Mouse (Mus musculus) midbrain, embryonic 10.5 days (tissue): ENCODE measurements around the gene Nat10. TPM values are rescaled to one million over a fixed set of nuclear protein-coding genes. Genes with fewer than 3 reads are reported as not detected.
A peak's percentile ranks its signal among the peaks of the same experiment; 100 is the strongest.

Experiments used
- DNase-seq: peaks from one replicate; pipeline ENCODE4 v3.0.0-alpha.2; 2017; ENCODE audit warnings: low spot score
- H3K27ac ChIP-seq: fragments of 300-500 bp; sonication (generic); replicated peaks from 2 replicates; pipeline ENCODE4 v1.5.1; 2016; ENCODE audit warnings: mild to moderate bottlenecking
- H3K27me3 ChIP-seq: fragments of 300-500 bp; sonication (generic); 2 replicates; pipeline ENCODE4 v1.6.1; 2016; ENCODE audit warnings: low read depth, mild to moderate bottlenecking; ENCODE audit not compliant: poor library complexity, severe bottlenecking
- H3K36me3 ChIP-seq: fragments of 300-500 bp; sonication (generic); 2 replicates; pipeline ENCODE4 v1.6.1; 2016; ENCODE audit warnings: mild to moderate bottlenecking, moderate library complexity
- H3K4me1 ChIP-seq: fragments of 300-500 bp; sonication (generic); 2 replicates; pipeline ENCODE4 v1.6.1; 2016
- H3K4me3 ChIP-seq: fragments of 300-500 bp; sonication (generic); 2 replicates; pipeline ENCODE4 v1.5.1; 2016; ENCODE audit warnings: mild to moderate bottlenecking, moderate library complexity
- H3K9me3 ChIP-seq: fragments of 300-500 bp; sonication (generic); replicated peaks from 2 replicates; pipeline ENCODE4 v1.6.1; 2016; ENCODE audit warnings: mild to moderate bottlenecking
- WGBS: fragments of 180-500 bp; shearing (Covaris S2); methylation state at CpG from one replicate; pipeline ENCODE4 v1.1.7; 2016; 5-methylcytosine and 5-hydroxymethylcytosine counted together
- polyA plus RNA-seq: library from polyadenylated mRNA; unstranded; fragments of >200 nt; fragmentation: Nextera tagmentation; extraction: Ambion mirVana; gene quantifications from 2 replicates; pipeline ENCODE4 v1.2.1, GENCODE M21; 2016

The Nat10 gene
- polyA plus RNA-seq, 1 experiment from 2014 or later = 33.6 TPM

DNA sequence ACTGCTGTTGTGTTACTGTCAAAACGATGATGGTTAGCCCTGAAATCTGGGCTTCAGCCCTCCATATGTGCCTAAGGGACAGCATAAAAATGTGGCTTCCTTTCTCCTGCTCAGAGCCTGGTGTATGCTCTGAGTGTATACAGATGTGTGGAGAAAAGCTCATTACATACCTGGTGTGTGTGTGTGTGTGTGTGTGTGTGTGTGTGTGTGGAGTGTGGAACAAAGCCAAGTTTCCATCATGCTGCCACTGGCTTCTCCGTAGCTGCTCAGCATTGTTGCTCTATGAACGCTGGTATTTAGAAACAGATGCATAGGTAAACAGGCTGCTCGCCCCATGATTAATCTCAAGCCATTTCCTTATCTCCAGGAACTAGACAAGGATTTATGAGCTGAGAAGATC is 57.2 kb downstream of the Nat10 start:
- Histone ChIP-seq H3K4me1 (peaks cover 6% of the 10 kb centered on the region; the same call in 1 of the 2 replicates), H3K9me3 (no peaks in the 10 kb centered on the region), H3K27me3 (no peaks in the 10 kb centered on the region), H3K27ac (no peak overlapping the region), H3K4me3 (no peak overlapping the region), H3K36me3 (peaks cover 75% of the 10 kb centered on the region)
- WGBS = 87% methylated on average over 4 of the region's 4 CpGs
- no peak for DNase-seq

DNA sequence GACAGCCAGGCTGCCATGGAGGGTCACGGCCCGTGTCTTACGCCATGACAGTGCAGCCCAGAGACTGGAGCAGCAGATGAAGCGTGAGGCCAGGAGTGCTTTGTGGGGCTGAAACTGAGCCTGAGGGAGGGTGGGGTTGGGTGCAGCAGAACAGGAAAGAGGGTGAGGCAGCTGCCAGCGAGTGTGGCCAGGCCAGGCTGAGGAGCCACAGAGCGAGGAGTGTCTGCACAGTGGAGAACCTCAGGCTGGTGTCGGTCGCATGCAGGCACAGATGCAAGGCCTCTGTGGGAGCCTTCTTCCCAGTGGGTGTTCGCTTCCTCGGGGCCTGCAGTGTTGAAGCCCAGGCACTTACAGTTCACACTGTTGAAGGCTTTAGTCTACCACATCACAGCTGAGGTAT is 57.7 kb downstream of the Nat10 start:
- Histone ChIP-seq H3K4me3 (no peak overlapping the region), H3K9me3 (no peaks in the 10 kb centered on the region), H3K27me3 (no peaks in the 10 kb centered on the region), H3K27ac (no peak overlapping the region), H3K36me3 (peaks cover 69% of the 10 kb centered on the region), H3K4me1 (peaks cover 6% of the 10 kb centered on the region; the same call in 1 of the 2 replicates)
- no peak for DNase-seq
- WGBS = 79% methylated on average over 10 of the region's 10 CpGs

DNA sequence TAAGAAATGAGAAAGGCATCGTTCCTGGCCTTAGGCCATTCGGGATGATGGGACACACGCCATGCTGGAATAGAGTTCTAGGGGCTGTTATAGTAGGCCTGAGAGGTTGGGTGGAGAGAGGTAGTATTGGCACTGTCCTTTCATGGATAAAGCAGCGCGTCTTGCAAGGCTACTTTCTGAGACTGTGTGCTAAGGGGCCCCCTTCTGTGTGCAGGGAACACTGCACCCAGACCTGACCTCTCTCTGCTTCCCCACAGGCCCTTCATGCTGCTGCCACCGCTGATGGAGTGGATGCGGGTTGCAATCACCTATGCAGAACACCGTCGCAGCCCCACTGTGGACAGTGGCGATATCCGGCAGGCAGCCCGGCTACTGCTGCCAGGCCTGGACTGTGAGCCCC is 60.6 kb downstream of the Nat10 start:
- DNase-seq = peak; percentile 25
- Histone ChIP-seq H3K4me1 (no peaks in the 10 kb centered on the region), H3K4me3 (no peak overlapping the region), H3K9me3 (no peaks in the 10 kb centered on the region), H3K27ac (no peak overlapping the region), H3K27me3 (no peaks in the 10 kb centered on the region), H3K36me3 (peaks cover 43% of the 10 kb centered on the region)
- 85% methylated on average over 12 of the region's 12 CpGs for WGBS

DNA sequence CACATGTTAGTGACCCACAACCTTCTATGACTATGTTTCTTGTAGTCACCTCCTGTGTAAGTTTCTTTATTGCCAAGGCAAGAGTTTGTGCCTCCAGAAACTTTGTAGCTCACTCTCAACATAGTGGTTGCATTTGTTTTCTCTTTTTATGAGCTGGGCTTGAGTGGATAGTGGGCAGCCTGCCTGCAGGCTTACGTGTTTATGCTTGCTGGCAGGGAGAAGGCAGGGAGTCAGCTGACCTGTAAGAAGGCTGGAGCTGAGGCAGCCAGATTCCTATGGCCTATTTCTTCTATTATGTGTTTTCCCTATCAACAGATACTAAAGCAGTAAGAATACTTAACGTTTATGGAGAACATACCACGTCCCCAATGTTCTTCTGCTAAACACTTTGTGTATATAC is 64.9 kb downstream of the Nat10 start:
- 81% methylated on average over 3 of the region's 3 CpGs for WGBS
- peaks cover 2% of the 10 kb centered on the region; the same call in 1 of the 2 replicates for H3K4me1 ChIP-seq
- no peak overlapping the region for H3K27ac ChIP-seq
- H3K9me3 ChIP-seq = no peaks in the 10 kb centered on the region
- no peak overlapping the region for H3K4me3 ChIP-seq
- no peaks in the 10 kb centered on the region; the same call in 1 of the 2 replicates for H3K27me3 ChIP-seq
- H3K36me3 ChIP-seq = 0 out of 2 replicates have a peak, but pooled peaks cover 5% of the 10 kb centered on the region
- no peak for DNase-seq

DNA sequence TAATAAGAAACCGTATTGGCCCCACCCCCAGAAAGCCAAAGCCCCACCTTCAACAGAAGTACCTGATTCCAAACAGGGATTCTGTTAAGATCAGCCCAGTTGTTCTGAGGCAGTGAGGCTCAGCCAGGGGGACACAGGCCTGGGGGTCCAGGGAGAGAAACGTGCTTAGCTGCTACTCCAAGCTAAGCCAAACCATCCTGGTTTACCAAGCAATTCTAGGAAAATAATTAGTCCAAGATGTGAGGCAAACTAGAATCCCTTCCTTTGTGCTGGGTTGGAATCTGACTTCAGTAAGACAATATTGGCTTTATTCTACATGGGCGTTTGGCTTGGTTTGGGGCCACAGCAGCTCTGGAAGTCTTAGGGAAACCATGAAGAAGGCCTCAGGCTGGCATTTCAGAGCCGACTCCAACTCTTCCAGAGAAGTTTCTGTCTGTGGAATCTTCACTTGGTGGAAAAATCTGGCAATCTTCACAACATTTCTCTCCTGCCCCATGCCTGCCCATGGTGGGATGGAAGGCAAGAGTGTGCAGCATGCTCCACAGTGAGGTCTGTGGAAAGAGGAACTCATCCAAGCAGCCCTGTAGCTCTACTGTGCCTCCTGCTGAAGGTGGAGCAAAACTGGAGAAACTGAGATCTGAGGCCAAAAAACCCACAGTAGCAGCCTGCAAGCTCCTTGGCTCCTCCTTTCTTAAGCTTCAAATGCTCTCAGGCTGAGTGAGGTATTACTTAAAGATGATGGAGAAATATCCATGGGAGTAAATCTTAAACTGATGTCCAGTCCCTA is 66.1 kb downstream of the Nat10 start:
- Histone ChIP-seq H3K27ac (no peak overlapping the region), H3K9me3 (no peaks in the 10 kb centered on the region), H3K4me3 (no peak overlapping the region), H3K27me3 (no peaks in the 10 kb centered on the region; the same call in 1 of the 2 replicates), H3K36me3 (no peaks in the 10 kb centered on the region), H3K4me1 (peaks cover 14% of the 10 kb centered on the region)
- DNase-seq = no peak
- WGBS = 76% methylated on average over 4 of the region's 4 CpGs

DNA sequence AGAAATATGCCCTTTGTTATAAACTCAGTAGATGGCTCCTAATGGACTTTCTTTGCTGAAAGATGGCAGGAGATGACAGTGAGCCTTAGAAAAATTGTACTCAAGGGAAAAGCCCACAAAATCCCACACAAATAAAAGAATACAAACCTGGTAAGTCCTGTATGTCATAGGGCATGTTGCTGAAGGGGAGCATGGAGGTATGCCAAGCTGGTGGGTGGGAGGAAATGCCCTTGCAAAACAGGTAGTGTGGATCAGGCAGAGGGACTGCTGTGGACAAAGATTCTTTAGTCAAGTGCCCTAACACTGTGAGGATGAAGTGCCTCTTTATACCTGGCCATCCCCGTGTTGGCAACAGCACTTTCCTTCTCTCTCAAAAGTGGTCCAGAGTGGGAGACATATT is 68.3 kb downstream of the Nat10 start:
- H3K4me3 ChIP-seq = no peak overlapping the region
- no peak for DNase-seq
- 0 out of 2 replicates have a peak, but pooled peaks cover 3% of the 10 kb centered on the region for H3K36me3 ChIP-seq
- no peaks in the 10 kb centered on the region; the same call in 1 of the 2 replicates for H3K27me3 ChIP-seq
- H3K27ac ChIP-seq = no peak overlapping the region
- 90% methylated on average over 1 of the region's 1 CpGs for WGBS
- H3K9me3 ChIP-seq = no peaks in the 10 kb centered on the region
- H3K4me1 ChIP-seq = peaks cover 22% of the 10 kb centered on the region

DNA sequence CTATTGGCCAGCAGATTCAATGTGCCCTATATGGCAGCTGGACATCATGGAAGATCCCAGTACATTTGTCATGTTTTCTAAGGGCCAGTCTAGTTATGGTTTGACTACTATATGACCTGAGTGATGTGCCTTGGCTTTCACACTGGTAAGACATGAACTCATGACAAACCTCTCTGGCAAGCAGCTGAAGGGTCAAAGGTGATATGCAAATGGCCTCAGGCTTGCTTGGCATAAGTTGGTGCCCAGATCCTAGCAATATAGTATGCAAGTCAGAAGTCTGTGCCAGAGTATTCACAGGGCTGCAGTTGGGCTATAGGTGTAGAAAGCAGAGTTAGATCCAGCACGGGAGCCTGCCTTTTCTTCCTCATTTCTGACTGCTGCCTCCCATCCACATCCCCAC is 69.8 kb downstream of the Nat10 start:
- Histone ChIP-seq H3K27ac (no peak overlapping the region), H3K4me3 (no peak overlapping the region), H3K27me3 (no peaks in the 10 kb centered on the region; the same call in 1 of the 2 replicates), H3K4me1 (peaks cover 37% of the 10 kb centered on the region), H3K9me3 (no peaks in the 10 kb centered on the region), H3K36me3 (0 out of 2 replicates have a peak, but pooled peaks cover 3% of the 10 kb centered on the region)
- no peak for DNase-seq
- 83% methylated on average over 1 of the region's 1 CpGs for WGBS

DNA sequence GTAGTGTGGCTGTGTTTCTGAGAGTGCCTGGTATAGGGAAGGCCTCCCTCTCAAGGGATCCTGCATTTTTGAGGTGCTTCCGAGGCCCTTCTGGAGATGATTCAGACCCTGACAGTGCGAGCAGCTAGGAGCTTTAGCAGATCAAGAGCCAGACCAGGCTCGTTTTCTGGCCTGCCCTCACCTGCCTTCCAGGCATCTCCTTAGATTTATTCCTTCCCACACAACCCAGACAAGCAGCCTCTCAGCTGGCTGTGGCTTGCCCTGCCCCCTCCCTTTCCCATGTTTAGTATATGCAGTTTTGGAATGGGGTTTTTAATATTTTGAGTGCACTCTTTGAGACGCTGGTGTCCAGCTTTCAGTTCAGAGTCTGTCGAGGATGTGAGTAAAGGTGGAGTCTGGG is 70.2 kb downstream of the Nat10 start:
- no peak for DNase-seq
- H3K27ac ChIP-seq = peak overlapping the region; percentile 76
- H3K4me3 ChIP-seq = no peak overlapping the region
- no peaks in the 10 kb centered on the region; the same call in 1 of the 2 replicates for H3K27me3 ChIP-seq
- WGBS = 45% methylated on average over 5 of the region's 5 CpGs
- no peaks in the 10 kb centered on the region for H3K9me3 ChIP-seq
- 0 out of 2 replicates have a peak, but pooled peaks cover 3% of the 10 kb centered on the region for H3K36me3 ChIP-seq
- H3K4me1 ChIP-seq = peaks cover 37% of the 10 kb centered on the region

DNA sequence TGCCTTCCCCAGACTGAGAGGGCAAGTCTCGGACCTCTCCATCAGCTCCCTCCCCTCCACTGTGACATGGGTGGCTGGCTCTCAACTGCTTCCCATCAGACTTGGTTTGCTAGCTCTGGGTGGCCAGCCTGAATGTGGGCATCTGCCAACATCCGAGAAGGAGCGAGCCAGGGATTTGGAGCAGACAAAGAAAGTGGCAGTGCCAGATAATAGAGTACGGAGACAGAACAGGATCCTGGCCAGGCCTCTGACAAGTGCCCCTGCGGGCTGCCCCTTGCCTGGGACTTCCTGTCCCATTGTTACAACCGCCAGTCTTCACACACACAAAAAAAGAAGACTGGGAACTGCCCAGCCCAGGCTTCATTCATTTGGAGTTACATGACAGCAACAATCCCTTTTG is 70.6 kb downstream of the Nat10 start:
- no peaks in the 10 kb centered on the region; the same call in 1 of the 2 replicates for H3K27me3 ChIP-seq
- H3K4me1 ChIP-seq = peaks cover 38% of the 10 kb centered on the region
- no peaks in the 10 kb centered on the region for H3K9me3 ChIP-seq
- WGBS = 28% methylated on average over 6 of the region's 6 CpGs
- no peak overlapping the region for H3K4me3 ChIP-seq
- peak overlapping the region; percentile 76 for H3K27ac ChIP-seq
- H3K36me3 ChIP-seq = 0 out of 2 replicates have a peak, but pooled peaks cover 3% of the 10 kb centered on the region
- DNase-seq = peak; percentile 47

DNA sequence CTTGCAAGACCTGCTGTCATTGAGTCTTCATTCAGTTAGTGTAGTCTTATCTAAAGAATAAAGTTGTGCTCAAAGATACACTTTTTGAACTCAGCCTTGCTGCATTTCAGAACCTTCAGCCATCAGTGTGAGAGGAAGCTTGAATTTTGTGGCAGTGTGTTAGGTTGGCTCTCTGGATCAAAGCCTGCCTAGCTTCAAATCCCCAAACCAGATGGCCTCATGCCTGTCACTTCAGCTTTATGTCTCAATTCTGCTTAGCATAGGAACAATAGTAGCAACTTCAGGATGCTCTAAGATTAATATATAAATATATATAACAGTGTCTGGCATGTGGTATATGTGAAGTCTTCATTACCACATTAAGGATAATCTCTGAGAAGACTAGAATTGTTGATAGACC is 73.2 kb downstream of the Nat10 start:
- DNase-seq = no peak
- H3K36me3 ChIP-seq = peaks cover 9% of the 10 kb centered on the region; the same call in 1 of the 2 replicates
- H3K4me3 ChIP-seq = no peak overlapping the region
- H3K9me3 ChIP-seq = no peaks in the 10 kb centered on the region
- peaks cover 50% of the 10 kb centered on the region for H3K4me1 ChIP-seq
- no peaks in the 10 kb centered on the region; the same call in 1 of the 2 replicates for H3K27me3 ChIP-seq
- no peak overlapping the region for H3K27ac ChIP-seq

DNA sequence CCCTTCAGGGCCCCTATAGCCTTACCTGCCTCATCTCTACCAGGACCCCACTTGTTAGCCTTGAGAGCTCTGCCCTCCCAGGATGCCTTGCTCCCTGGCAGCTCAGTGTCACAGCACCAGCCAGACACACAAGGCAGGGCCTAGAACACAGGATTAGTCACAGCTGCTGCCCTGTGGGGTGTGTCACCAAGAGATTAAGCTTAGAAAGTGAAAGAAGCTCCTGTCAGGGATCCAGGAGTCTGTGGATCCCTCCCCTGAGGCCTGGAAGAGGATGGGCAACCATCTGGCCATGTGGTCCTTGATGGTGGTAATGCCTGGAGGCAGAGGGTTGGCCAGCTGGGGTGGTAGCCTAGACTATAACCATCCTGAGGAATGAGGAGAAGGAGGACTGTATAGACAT is 73.9 kb downstream of the Nat10 start:
- Histone ChIP-seq H3K36me3 (peaks cover 9% of the 10 kb centered on the region; the same call in 1 of the 2 replicates), H3K4me3 (no peak overlapping the region), H3K27me3 (no peaks in the 10 kb centered on the region; the same call in 1 of the 2 replicates), H3K4me1 (peaks cover 57% of the 10 kb centered on the region), H3K9me3 (no peaks in the 10 kb centered on the region), H3K27ac (peak overlapping the region; percentile 43; the same call in 1 of the 2 replicates)
- DNase-seq = peak; percentile 32

DNA sequence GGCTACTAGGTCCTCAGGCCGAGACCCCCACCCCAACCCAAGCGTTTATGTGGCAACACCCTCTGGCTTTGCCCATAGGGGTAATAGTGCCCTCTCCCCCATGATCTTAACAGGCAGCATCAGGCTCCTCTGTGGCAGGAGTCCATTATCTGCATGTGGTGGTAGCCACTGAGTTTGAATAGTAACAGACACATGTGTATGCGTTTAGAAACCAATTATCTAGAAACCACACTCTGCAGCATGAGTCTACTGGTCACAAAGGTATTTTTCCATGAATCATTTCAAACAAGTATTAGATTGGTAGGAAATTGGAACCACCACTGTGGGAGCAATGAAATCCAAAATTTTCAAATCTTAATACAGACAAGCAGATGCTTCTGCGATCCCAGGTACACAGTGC is 75.5 kb downstream of the Nat10 start:
- peaks cover 50% of the 10 kb centered on the region for H3K4me1 ChIP-seq
- no peak for DNase-seq
- H3K9me3 ChIP-seq = no peaks in the 10 kb centered on the region
- H3K27ac ChIP-seq = no peak overlapping the region; the same call in 1 of the 2 replicates
- H3K27me3 ChIP-seq = no peaks in the 10 kb centered on the region
- WGBS = 88% methylated on average over 4 of the region's 4 CpGs
- H3K4me3 ChIP-seq = no peak overlapping the region
- H3K36me3 ChIP-seq = peaks cover 9% of the 10 kb centered on the region; the same call in 1 of the 2 replicates

DNA sequence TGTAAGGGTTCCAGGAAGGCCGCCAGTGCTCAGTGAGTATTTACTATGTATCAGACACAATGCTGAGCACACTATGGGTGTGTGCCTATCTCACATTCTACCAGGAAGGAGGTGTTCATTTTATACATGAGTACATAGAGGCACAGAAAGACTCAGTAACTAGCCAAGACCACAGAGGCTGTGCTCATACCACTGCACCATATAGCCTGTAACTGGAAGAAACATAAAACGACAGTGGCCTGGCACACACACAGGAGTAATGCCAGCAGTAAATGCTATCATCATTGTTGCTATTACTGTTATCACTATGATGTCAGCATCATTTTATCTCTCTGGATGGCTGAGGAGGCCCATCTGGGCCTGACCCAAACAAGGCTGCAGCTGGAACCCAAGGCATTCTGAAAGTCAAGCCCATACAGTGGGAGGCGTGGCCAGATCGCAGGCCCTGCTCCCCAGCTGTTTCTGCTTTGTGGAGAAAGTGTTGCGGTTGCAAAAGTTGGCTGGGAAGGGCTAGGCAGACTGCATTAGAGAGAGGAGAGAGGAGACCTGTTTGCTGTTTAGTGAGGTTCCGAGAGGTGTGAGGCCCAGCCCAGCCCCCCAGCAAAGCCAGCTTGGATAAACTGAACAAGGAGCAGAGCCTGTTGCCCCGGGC is 76.0 kb downstream of the Nat10 start:
- WGBS = 74% methylated on average over 7 of the region's 7 CpGs
- Histone ChIP-seq H3K9me3 (no peaks in the 10 kb centered on the region), H3K4me3 (no peak overlapping the region), H3K27ac (no peak overlapping the region; the same call in 1 of the 2 replicates), H3K27me3 (no peaks in the 10 kb centered on the region), H3K4me1 (peaks cover 45% of the 10 kb centered on the region), H3K36me3 (peaks cover 9% of the 10 kb centered on the region; the same call in 1 of the 2 replicates)
- DNase-seq = no peak
